Mouse (Mus musculus) ES-CJ7 (cell line): Measurements from ENCODE around the gene Gpr4.

Experiments
- DNase-seq: peaks from one replicate; pipeline ENCODE4 v3.0.0; 2011; ENCODE audit warnings: low read depth, low spot score

Gene Gpr4

DNA sequence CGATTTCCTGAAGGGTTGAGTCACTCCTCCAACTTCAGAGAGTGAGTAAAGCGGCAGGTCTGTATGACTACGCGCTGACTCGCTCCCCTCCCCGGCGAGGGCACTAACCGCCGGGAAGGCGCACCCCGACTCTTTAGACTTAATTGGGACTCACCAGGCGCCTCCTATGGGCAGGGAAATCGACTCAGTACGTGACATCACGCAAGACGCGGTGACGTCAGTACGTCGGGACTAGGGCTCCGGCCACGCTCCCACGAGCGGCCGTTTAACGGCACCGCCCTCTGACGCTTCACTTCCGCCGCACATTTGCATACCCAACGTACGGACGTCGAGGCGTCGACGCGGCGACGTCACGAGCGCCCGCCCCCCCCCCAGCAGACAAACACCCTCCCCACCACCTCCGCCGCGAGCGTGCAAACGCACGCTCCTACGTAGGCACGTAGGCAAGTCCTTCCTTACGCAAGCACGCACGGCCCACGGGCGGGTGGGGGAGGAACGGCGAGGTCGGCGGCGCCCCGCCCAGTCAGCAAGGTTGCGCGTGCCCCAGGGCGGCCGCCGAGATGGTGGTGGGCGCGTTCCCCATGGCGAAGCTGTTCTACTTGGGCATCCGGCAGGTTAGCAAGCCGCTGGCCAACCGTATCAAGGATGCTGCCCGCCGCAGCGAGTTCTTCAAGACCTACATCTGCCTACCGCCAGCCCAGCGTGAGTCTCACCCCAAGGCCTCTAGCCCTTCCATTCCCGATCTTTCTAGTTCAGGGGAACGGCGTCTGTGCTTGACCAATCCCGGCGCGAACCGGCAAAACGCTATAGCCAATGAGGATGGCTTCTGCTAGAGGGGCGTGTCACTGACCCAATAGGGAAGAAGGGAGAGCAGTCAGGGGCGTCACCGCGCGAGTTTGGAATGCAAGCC is 15.8 kb downstream of the Gpr4 start, which contains the start of gene Opa3:
TSS of gene Opa3 (plus strand) at position 452 of the 910 bp plus-strand sequence.
- DNase-seq, result peak; percentile 100

DNA sequence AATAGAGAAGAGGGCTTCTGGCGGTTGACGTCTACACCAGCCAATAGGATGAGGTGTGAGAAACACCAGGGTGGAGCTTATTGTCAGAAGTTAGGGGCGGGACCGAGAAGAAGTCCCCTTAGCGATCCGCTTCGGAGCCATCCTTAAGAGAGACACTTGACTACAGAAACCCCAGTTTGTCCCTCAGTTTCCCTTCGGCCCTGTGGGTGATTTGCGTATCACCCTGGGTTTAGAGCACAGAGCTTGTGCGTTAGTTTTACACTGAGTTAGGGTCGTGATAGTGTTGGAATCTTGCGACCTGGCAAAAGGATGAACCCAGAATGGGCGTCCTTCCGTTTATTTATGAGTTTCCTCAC is 16.4 kb downstream of the Gpr4 start:
- no peak for DNase-seq

DNA sequence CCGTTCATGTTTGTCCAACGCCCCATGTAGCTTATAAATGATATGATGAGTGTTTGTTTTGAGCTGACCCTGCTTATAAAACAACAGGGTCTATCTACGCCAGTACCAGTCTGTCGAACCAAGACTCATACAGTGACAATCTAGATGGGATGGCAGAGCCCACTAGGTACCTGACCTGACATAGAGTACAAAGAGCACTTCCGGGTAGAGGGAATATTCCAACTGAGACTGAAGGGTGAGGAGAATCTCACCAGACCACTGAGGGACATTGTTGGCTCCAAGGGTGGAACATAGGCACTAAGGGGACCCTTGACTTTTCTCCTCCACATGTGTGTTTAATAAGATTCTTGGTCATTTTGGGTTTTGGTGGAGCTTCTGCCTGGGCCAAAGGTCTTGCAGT is 17.1 kb downstream of the Gpr4 start:
- DNase-seq, result no peak

DNA sequence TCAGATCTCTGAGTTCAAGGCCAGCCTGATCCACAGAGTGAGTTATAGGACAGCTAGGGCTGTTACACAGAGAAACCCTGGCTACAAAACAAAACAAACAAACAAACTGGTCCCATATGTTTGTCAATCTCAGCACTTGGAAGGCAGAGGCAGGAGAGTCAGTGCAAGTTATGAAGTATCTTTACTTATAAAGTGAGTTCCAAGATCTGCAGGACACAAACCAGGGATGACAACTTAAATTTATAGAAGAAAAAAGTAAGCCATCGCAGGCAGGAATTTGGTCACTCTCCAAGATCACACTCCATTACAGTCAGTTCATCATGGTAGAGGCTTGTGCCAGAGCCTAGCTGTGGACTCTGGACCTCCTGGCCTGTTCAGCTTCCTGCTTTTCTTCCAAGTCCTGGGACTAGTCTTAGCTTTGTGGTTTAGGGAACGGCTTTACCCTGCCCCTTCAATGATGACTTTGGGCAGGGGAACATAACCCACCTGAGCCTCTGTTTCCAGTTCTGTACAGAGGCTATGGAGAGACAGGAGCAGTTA is 17.8 kb downstream of the Gpr4 start:
- DNase-seq, result no peak

DNA sequence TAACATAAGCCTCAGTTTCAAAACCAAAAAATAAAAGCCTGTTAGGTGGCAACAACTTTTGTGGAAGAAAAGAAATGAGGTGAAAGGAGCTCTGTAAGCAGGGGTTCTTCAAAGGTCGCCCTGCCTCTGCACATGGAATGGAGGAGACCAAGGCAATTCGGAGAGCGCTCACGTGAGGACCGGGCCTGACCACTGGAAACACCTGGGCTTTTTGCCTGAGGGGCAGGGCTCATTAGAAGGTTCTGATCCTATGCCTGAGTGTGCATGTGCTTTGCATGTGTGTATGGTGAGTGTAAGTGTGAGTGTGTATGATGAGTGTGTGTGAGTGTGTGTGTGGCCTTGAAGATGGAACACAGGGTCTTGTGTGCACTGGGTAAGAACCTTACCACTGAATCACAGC is 18.6 kb downstream of the Gpr4 start:
- no peak for DNase-seq

DNA sequence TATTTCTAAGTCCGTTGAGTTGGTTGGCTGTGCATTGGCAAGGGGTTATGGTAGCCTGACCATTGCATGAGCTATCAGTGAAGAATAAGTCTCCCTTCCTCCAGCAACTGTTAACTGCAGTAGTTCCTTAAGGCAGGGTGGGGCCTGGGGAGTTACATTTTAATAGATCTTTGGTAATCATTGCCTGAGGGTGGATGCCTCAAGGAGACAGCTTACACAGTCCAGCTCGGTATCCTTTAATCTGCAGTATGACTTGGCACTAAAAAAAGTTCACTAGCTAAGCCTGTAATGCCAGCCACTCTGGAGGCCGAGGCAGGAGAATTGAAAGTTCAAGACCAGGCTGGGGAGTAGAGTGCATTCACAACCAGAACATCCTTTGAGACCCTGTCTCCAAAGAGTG is 19.5 kb downstream of the Gpr4 start:
- DNase-seq, result no peak

DNA sequence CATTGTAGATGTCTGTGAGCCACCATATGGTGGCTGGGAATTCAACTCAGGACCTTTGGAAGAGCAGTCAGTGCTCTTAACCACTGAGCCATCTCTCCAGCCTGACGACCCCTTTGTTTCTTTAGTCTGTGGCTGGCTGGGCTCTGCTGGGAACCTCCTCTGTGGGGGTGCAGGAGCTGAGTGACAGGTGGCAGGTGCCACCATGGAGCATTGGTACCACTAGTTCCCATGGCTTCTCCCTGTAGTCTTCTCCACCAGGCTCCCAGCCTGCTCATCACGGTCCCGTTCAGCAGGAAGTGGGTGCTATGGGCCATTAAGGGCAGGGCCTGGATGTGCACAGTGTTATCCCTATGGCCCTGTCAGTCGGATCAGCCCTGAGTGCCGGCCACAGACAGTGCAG is 22.3 kb downstream of the Gpr4 start:
- no peak for DNase-seq

DNA sequence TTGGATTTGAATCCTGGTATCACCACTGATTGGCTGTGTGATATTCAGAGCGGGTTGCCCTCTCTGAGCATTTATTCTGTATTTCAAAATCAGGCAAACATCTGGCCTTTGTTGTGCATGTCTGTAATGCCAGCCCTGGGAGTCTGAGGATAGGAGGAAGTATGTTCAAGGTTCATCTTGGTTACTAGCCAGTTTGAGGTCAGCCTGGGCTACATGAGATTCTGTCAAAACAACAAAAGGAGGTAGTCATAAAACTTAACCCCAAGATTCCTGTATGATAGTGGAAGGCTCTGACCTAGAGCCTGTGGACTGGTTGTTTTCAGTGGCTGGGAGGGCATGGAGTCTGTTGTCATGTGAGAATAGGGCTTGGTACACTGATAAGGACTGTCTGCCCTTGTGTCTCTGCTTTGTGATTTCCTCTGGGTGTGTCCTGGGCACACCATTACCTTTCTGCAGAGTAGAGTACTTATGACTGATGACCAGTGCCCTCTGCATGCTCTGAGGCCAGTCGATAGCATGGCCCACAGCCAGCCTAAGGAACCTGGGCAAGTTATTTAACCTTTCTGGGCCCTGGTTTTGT is 22.8 kb downstream of the Gpr4 start:
- no peak for DNase-seq

DNA sequence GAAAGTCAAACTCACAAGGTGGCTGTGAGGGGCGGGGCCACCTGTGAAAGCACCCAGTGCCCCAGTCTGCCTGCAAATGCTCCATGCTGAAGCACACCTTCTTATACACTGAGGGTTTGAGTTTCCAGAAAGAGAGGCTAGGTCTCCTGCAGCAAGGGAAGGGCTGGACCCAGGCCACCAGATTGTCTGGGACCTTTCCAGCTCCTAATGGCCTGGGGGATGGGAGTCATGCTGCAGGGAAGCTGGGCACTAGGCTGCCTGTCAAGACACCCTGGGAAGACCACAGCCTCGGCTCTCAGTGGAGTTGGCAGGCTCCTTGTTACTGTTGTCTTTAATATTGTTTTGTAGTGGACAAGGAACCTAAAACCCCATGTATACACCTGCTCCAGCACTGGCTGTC is 24.1 kb downstream of the Gpr4 start:
- no peak for DNase-seq

DNA sequence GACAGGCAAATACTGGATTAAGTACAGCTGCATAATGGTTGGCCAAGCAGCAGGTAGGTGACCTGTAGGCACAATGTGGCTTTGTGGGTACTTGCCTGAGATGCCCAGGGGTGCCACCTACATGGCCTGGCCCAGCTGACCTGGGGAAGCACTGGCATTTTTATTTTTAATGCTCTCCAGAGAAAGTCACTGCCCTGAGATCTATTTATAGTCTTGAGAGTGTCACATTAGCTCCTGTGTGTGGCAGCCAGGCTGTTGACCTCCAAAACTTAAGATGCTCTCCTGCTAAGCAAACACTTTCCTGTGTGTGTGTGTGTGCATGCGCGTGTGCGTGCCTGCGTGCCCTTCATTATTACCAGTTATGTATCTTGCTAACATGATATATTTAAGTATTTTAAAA is 26.0 kb downstream of the Gpr4 start:
- DNase-seq, result no peak

DNA sequence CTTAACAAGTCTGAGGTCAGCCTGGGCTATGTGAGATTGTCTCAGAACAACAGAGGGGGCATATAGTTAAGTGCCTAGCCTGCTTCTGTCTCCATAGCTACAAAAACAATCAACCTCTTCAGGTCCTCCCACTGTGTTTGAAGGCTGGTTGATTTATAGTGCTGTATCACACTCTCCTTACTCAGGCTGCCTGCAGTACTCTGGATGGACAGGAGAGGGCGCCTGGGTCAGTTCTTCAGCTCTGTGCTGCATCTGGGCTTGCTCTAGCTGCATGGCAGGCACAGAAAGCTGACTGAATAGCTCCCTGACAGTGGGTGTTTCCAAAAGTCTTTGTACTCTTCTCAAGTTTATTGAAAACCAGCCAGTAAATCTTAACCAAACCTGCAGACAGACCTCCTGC is 27.1 kb downstream of the Gpr4 start:
- peak; percentile 88 for DNase-seq

DNA sequence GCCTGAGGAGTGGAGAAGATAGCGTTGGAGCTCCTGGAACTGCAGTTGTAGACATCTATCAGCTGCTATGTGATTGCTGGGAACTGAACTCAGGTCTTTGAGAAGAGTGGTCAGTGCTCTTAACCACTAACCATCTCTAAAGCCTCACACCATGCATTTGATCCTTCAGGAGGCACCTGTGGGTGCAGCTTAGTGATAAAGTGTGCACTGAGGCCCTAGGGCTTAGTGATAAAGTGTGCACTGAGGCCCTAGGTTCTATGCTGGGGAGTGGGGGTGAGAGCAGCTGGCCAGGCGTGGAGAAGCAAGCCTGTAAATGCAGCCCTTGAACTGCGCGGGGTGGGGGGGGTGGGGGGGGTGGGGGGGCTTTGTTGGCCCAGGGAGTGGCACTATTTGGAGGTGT is 27.6 kb downstream of the Gpr4 start:
- DNase-seq, result no peak

DNA sequence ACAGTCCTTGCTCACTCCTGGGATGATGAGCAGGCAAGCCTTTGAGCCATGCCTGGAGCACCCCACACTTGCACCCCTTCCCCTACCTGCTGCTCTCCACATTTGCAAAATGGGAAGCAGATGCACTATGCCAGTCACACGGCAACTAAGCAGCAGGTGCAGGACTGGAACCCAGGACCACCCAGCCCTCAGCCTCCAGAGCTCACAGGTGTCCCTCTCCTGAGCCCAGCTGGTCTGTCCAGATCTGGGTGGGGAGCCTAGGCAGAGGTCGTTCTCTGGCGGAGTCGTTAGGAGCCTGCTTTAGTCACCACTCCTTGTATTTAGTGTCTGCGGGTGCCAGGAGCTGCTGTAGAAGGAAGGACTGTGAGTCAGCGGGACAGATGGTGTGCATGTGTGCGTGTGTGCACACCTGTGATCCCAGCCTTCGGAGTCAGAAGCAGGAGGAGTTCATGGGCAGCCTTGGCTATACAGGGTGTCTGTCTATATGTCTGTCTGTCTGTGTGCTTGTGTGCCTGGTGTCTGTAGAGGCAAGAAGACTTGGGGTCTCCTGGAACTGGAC is 28.6 kb downstream of the Gpr4 start:
- DNase-seq, result no peak

DNA sequence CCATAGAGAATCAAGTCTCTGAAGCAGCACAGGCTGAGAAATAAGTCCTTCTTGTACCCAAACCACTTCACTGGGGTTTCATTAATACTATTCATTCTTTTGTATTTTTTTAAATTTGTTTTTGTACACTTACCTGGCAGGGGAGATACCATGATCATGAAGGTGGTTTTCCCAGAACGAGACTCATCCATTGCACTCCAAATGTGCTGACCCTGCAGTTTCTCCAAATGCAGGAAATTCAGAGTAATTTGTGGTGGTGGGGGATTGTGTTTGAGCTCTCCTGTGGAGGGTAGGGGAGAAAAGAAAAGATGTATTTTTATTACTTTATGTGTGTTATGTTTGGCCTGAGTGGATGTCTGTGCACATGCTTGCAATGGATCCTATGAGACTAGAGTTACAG is 29.7 kb downstream of the Gpr4 start:
- DNase-seq, result no peak

DNA sequence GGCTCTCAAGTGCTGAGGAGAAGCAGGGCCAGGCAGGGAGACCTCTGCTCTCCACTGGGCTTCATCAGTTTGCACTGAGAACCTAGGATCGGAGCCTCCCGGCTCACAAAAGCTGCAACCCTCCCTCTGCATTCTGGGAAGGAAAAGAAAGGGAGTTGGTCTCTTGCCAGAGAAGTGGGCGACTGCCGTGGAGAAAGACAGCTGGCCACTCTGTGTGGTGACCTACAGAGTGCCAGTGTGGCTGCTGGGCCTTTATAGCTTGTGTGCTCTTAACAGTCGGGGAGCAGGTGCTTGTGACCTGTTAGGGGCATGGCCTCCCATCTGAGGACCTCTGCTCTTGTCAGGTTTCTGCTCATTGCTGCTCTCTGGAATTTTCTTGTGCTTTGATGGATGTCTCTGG is 31.5 kb downstream of the Gpr4 start:
- DNase-seq, result no peak

DNA sequence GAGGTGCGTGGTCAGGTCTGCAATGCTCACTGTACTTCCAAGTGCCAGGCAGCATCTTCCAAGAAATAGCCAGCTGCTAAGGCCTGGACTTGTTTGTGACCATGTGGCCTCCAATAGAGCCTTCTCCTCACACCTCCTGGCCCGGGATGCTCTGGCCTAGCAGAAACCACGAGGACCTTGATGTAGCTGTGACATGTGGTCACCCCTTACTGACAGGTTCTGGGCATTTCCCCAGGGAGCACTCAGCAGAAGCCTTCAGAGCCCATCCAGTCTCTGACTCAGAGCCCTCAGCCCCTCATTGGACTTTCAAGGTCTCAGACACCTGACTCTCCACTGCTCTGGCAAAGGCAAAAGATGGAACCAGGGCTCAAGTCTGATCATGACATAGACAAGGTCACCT is 32.7 kb downstream of the Gpr4 start:
- no peak for DNase-seq

DNA sequence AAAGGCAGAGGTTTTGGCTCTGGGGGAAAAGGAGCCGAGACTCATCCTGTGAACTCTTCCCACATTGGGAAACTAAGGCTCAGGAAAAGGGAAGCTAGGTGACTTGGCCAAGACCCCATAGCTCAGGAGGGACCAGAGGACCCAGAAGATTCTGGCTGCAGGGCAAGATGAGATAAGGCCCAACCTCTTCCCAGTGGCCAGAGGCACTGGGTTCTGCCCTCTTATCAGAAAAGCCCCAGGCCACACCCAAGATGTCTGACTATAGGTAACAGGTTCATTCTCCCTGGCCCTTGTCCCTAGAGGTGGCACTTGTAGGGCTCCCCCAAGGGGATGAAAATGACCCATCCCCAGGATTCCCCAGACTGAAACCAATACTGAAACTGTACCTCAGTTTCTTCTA is 34.5 kb downstream of the Gpr4 start:
- no peak for DNase-seq

DNA sequence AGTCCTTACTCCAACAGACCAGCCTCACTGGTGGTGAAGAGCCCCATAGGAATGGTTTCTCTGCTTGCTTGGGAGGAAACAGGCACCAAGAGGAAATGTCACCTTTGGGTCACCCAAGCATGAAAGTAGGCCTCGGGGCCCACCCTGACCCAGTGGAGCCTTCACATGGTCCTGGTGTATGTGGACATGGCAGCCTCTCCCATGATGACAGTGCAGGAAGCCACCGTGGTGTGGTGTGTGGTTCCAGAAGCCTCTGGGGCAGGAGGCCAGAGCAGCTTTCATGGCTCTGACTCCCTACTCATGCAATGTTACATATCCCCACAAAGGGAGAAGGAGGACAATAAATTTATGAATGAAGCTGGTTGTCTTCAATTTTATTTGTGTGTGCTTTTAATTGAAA is 35.2 kb downstream of the Gpr4 start:
- no peak for DNase-seq

DNA sequence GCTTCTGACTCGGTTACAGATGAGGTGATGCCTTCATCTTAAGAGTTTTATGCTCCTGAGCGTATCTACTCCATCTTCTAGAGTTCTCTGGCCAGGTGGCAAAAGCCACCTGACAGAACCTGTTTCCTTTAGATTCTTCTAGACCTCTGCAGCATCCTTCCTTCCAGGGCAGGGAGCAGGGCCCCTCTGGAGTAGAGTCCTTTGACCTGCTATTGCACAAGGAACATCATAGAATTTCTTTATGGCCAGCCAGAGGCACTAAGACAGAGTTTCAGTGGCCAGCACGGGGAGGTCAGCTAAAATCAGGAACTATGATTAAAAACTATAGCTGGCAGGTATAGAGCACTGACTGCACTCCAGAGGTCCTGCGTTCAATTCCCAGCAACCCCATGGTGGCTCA is 39.7 kb downstream of the Gpr4 start:
- DNase-seq, result no peak

DNA sequence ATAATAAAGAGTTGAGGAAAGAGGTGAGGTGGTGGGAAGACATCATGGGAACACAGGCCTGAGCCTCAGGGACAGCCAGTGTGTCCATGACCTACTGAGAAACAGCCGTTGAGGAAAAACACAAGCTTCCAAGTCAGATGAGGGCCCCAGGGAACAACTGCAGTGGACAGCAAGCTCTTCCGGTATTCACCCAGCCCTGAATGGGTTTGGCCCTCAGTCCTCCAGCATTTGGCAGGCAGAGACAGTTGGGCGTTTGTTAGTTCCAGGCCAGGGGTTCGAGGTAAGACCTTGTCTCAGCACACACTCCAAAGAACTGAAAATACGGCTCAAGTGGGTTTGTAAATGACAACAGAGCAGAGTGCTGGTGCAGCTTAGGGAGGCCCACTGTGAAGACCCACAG is 41.1 kb downstream of the Gpr4 start:
- DNase-seq, result no peak

DNA sequence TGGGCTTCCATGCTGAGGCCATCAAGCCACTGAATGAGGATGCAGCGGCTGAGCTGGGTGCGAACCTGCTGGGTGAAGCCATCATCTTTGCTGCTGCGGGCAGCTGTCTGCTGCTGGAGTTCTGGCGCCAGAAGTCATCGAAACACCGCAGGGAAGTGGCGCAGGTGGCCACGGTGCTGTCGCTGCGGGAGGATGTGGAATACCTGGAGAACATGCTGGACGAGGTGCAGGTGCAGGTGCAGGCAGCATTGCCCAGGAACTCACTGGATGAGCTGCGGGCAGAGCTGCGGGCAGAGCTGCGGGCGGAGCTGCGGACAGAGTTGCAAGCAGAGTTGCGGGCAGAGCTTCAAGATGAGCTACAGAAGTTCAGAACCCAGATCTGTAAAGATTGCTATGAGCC is 43.1 kb downstream of the Gpr4 start:
- no peak for DNase-seq

DNA sequence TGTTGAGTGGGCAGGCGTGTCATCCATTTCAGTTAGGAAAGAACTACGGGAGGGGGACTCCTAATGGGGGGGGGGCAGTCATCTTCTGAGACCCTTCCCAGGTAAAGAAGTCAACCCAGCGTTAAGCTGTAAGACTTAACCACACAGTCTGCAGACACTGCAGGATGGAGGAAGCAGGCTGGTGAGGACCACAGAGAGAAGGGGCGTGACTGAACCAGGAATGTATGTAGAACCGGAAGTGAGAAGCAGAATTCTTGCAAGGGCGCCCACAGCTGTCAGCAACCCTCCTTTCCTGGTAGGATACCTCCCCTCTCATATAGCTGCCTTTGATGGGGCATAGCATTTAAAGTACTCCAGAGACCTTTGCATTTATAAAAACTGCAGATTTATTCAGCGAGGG is 44.2 kb downstream of the Gpr4 start:
- DNase-seq, result no peak
